Mouse (Mus musculus) adrenal gland, postnatal 36 days (tissue): ENCODE data around the gene Ripply1. TPM values are rescaled to one million over a fixed set of nuclear protein-coding genes. Genes with fewer than 3 reads are reported as not detected.
"Not testable (repeated sequence)": the region's sequence is repeated elsewhere in the genome, so short reads cannot be mapped to it uniquely, and the experiment has no call there.

Experiments
- DNase-seq, 2 experiments: peaks; one replicate each; pipeline ENCODE4 v3.0.0; 2021; ENCODE audit warnings: mixed read lengths in 1 of 2
- total RNA-seq, 2 experiments: library from RNA; stranded (reverse); gene quantifications; 2 replicates each; pipeline ENCODE4 v1.2.3; 2021

Ripply1 gene
- total RNA-seq, 2 experiments from 2014 or later: not detected

DNA sequence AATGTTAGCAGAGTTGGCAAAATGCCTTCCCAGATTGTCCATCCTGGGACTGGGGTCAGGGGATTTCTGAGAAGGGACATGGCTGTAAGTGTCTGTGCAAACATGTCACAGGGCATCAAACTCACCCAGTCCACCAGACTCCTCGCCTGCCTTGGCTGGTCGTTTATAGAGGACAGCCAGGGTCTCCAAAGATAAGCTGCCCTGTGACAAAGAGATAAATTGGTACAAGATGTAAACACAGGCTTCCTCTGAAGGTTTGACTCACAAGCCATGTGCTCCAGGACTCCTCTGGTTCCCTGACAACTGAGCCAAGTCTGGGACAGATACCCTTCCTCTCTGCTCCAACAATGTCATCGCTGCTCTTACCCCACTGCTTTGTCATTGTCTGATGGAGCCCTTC lies 1.2 kb downstream of the Ripply1 start:
- no peak for DNase-seq

GRCm38 (mm10) chrX:139779401-139779800 lies 2.8 kb downstream of the Ripply1 start:
- DNase-seq: peak in 1 of 2 experiments; percentile 5

- no peak for DNase-seq
Observed at GRCm38 (mm10) chrX:139778886-139779285, 3.3 kb downstream of the Ripply1 start.

GRCm38 (mm10) chrX:139777357-139777756 lies 4.8 kb downstream of the Ripply1 start:
- no peak for DNase-seq

DNA sequence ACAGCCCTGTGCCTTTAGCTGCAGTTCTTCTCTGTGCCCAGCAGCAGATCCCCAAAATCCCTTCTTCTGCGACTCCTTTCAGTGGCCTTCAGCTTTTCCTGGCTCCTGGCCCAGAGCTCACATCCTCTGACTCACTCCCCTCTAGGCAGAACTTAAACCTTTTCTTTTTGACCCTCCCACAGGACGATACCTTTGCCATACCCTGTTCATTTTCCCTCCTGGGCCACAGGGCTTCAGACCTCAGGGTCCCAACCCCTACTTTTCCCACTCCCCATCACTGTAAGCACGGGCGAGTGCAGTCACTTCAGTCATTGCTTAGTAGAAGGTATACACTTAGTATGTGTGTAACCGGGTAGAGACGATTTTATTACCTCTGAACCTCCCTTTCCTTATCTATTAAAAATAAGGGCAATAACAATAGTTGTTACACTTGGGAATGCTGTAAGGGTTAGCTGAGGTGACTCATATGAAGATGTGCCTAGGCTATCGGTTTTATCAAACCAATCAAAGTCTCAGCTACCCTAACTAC lies 7.0 kb downstream of the Ripply1 start:
- DNase-seq: peak; percentile 74 to 76

- DNase-seq: peak; percentile 59 to 61
Observed at GRCm38 (mm10) chrX:139774309-139775083, 7.7 kb downstream of the Ripply1 start.

DNA sequence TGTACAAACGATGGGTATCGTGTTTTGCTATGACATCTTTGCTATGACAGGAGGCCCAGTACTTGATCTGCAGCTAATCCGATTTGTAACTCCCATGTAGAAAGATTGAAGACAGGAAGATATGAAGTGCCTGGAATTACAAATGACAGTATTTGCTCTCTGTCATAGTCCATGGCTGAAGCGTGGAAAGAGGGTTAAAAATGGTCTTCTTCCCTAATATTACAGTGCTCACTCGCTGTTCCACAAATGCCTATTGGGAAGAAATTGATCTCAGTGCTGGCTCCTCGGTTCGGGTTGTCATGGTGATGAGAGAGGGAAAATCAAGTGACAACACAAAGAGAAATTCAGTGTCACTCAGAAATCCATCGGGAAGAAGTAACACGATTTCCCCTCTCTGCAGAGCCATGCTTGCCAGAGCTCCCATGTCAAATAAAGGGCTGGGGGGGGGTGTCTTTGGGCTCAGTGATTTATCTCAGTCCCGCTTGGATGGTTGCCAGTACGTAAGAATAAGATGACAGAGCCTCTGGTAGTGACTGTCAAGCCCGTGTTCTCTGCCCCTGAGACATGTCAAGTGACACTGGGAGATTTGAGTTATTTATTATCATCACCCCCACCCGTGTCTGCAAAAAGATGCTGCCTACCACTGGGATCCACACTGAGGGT lies 12.0 kb downstream of the Ripply1 start:
- no peak for DNase-seq

- peak; percentile 20 to 45 for DNase-seq
Observed at GRCm38 (mm10) chrX:139762546-139762945, 19.6 kb downstream of the Ripply1 start.

GRCm38 (mm10) chrX:139758634-139759033 lies 23.5 kb downstream of the Ripply1 start:
- not testable (repeated sequence) for DNase-seq

DNA sequence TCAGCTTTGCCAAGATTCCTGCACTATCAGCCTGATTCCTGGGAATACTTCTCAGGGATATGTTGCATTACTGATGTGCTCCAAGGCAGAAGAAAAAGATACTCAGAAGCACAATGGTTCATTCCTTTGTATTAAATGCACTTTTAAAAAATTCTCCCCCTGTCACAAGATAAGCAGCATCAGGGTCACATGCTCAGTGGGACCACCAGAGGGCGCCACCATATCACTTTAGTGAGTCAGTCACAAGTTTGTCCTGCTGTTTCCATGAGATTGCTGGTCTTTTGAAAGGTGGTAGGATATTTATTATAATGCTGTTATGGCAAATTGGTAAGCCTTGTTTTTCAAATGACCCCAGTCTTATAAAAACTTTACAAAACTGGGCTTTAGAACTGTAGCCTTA lies 30.3 kb downstream of the Ripply1 start:
- DNase-seq: peak; percentile 53 to 69

DNA sequence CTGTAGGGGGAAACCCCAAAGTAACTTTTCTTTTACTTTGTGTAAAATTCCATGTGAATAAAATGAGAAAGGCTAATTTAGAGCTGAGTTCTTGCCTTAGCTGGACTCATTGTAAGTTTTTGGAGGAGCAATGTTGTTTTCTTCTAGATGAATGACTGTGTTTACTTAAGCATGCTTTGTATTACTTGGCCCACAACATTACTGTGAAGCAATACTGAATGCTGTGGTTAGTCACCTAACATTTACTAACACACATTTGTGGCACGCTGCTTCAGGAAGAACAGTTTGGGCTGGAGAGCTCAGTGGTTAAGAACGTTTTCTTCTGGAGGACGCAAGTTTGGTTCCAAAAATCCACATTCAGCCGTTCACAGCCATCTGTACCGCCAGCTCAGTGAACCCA lies 45.1 kb downstream of the Ripply1 start:
- no peak for DNase-seq

GRCm38 (mm10) chrX:139730541-139730940 lies 51.6 kb downstream of the Ripply1 start:
- DNase-seq: no peak

Other genes starting within 250 kb of the Ripply1 start
- 10 to 100 TPM; 43.8 to 46.6 TPM for gene Rnf128, start 219.0 kb downstream of the Ripply1 start, total RNA-seq
- 10 to 100 TPM in 1 of 2 experiments, 1 to 10 TPM in 1; 8.3 to 11.7 TPM for gene Tbc1d8b, start 97.4 kb downstream of the Ripply1 start, total RNA-seq
- gene Gm15013, start 67.9 kb downstream of the Ripply1 start, total RNA-seq: not detected
- gene Cldn2, start 18.5 kb upstream of the Ripply1 start, total RNA-seq: under 1 TPM in 1 of 2 experiments, not detected in 1; 0.17 TPM
- gene Morc4, start 89.3 kb upstream of the Ripply1 start, total RNA-seq: 10 to 100 TPM in 1 of 2 experiments, 1 to 10 TPM in 1; 6.1 to 10.6 TPM
- 1 to 10 TPM; 7.1 to 9.2 TPM for gene Rbm41, start 216.2 kb upstream of the Ripply1 start, total RNA-seq